Mouse (Mus musculus): ENCODE measurements at regions not wholly inside any gene's neighbourhood (a gene's known extent, or its start where the extent isn't known, plus 50 kb on each side); places are given as distances from the start of the nearest gene placed in this dataset.

DNA sequence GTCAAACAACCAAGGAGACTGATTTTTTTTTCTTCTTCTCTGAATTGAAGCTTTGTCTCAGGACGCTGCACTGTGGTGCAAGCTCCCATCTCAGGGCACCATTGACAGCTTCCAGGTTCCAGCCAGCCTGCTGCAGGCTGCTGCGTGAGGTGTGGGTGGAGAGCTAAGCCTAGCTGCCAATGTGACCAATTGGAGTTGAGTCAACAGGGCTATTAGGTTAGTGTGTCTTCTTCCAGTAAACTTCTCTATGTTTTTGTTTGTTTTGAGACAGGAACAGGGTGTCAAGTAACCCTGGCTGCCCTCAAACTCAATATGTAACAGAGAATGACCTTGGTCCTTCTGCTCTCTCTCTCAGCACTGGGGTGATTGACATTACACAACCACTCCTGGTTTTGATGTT, 131.1 kb upstream of the Tab2 start:
- TF ChIP-seq CTCF (IDR thresholded peaks at IDR 0.05; ENCODE audit: extremely low read depth, insufficient read depth, insufficient read length, insufficient replicate concordance) (no peak), POLR2A (IDR thresholded peaks at IDR 0.05; ENCODE audit: low read depth, low read length) (no peak)
